Mouse (Mus musculus) frontal cortex, adult 2 months (tissue): Measurements from ENCODE around the gene Kcp. TPM values are rescaled to one million over a fixed set of nuclear protein-coding genes. Genes with fewer than 3 reads are reported as not detected.

Source experiments
- DNase-seq, 2 experiments: peaks; one replicate each; pipeline ENCODE4 v3.0.0; 2022; ENCODE audit warnings: low spot score in 1 of 2; ENCODE audit errors: extremely low spot score in 1 of 2
- polyA plus RNA-seq: library from polyadenylated mRNA; depleted of rRNA; stranded (reverse); fragments of >200 nt; gene quantifications from 2 replicates; pipeline ENCODE4 v1.2.3, GENCODE M21; 2012; rRNA removed

Kcp gene
- 5.7 and 5.8 TPM in 2 replicates for polyA plus RNA-seq

- no peak for DNase-seq
Measured at GRCm38 (mm10) chr6:29507447-29508309, at the start of gene Kcp. TSS of gene Kcp (minus strand) at chr6:29507952.

GRCm38 (mm10) chr6:29557112-29557511, 49.4 kb upstream of the Kcp start:
- DNase-seq: no peak

- DNase-seq: no peak
Measured at GRCm38 (mm10) chr6:29552526-29552925, 44.8 kb upstream of the Kcp start.

- DNase-seq: no peak
Measured at GRCm38 (mm10) chr6:29548086-29548485, 40.3 kb upstream of the Kcp start.

- DNase-seq: no peak
Measured at GRCm38 (mm10) chr6:29547582-29547981, 39.8 kb upstream of the Kcp start.

- no peak for DNase-seq
Measured at GRCm38 (mm10) chr6:29545611-29546010, 37.9 kb upstream of the Kcp start.

GRCm38 (mm10) chr6:29540956-29541355, 33.2 kb upstream of the Kcp start:
- DNase-seq: no peak

- no peak for DNase-seq
Measured at GRCm38 (mm10) chr6:29540223-29540622, 32.5 kb upstream of the Kcp start.

- no peak for DNase-seq
Measured at GRCm38 (mm10) chr6:29539502-29539901, 31.8 kb upstream of the Kcp start.

GRCm38 (mm10) chr6:29537221-29537620, 29.5 kb upstream of the Kcp start:
- no peak for DNase-seq

GRCm38 (mm10) chr6:29536651-29537193, 29.0 kb upstream of the Kcp start:
- peak in 1 of 2 experiments; percentile 54 for DNase-seq

- no peak for DNase-seq
Measured at GRCm38 (mm10) chr6:29535316-29535715, 27.6 kb upstream of the Kcp start.

GRCm38 (mm10) chr6:29530050-29530449, 22.3 kb upstream of the Kcp start:
- no peak for DNase-seq

- DNase-seq: no peak
Measured at GRCm38 (mm10) chr6:29529444-29529820, 21.7 kb upstream of the Kcp start.

GRCm38 (mm10) chr6:29528561-29529443, 21.1 kb upstream of the Kcp start:
- no peak for DNase-seq

- no peak for DNase-seq
Measured at GRCm38 (mm10) chr6:29528165-29528505, 20.4 kb upstream of the Kcp start.

- DNase-seq: no peak
Measured at GRCm38 (mm10) chr6:29527361-29528164, 19.8 kb upstream of the Kcp start.

GRCm38 (mm10) chr6:29526281-29527251, 18.8 kb upstream of the Kcp start, which contains the start of gene Irf5:
TSS of gene Irf5 (plus strand) at chr6:29526625.
- no peak for DNase-seq

GRCm38 (mm10) chr6:29525256-29525655, 17.5 kb upstream of the Kcp start:
- DNase-seq: no peak
